Mouse (Mus musculus) activated CD4-positive, CD25-positive, alpha-beta regulatory T cell, adult 4 months (primary cell): ENCODE measurements around the gene Nr1d2. TPM values are rescaled to one million over a fixed set of nuclear protein-coding genes. Genes with fewer than 3 reads are reported as not detected.
"Not testable (repeated sequence)": the region's sequence is repeated elsewhere in the genome, so short reads cannot be mapped to it uniquely, and the experiment has no call there.

Experiments
- ATAC-seq: one replicate; pipeline ENCODE4 v1.8.0; 2017
- polyA plus RNA-seq, 2 experiments: library from polyadenylated mRNA; unstranded; fragments of 100-300 nt; shearing (Covaris generic); gene quantifications; one replicate each; pipeline ENCODE4 v1.2.1; 2017

The Nr1d2 gene
- polyA plus RNA-seq, result 10 to 100 TPM; 11.0 to 12.2 TPM

DNA sequence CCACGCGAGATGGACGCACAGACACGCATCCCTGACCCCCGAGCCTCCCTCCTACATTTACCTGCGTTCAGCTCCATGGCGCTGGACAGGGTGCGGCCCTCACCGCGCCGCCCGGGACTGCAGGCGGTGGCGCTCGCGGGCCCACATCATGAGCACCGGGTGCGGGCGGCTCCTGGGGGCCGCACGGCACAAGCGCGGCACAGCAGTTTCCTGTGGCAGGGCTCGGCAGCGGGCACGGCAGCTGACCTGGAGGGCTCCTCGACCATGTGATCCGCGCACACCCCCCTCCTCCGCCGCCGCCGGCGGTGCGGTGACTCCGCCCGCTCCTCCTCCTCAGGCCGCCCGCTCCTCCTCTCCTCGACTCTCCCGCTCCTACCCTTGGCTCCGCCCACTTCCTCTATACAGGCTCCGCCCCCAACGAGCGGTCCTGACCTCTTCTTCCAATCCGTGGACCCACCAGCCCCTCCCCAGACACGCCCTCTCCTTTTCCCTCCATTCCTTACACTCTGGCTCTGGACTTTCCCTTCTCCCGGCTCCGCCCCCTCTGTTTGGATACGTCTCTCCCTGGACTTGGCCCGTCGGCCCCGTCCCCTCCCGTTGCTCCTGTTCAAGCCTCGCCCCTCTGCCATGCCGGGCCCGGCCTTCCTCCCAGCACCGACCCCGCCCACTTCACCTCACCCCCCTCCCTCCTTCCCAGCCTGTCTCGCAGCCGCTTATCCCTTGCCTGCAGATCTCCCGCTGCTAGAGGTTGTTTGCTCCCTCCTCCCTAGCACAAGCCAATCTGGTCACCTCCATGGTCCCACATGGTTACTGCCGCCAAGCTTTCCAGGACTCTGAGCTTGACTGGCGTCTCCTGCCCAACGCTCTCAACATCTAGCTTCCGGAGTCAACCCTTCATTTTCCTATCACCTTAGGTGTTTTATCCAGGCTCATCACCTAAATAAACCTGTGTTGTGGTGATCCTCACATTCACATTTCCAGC is at the start of gene Nr1d2:
Nr1d2 (minus strand) TSS at position 378 of the 982 bp plus-strand sequence.
- ATAC-seq, result peak; percentile 70

- no peak for ATAC-seq
Observed at GRCm38 (mm10) chr14:18287391-18287790, 48.5 kb upstream of the Nr1d2 start.

- no peak for ATAC-seq
Observed at GRCm38 (mm10) chr14:18286441-18286840, 47.5 kb upstream of the Nr1d2 start.

DNA sequence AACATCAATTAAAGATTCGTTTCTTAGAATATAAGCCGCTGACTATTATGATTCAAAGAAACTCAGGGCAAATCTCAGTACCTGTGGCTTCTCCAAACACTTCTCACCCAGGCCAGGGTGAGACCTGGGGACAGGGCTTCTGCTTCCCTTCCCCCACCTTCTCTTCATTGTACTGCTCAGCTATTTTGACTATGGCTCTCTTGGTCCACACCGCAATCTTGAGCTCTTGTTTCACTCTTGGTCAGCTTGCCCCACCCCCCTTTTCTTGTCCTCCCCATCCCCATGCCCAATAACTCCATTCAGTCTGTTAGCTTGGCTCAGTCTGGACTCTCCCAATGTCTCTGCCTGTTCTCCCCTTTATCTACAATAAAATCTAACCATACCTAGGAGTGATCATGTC is 46.5 kb upstream of the Nr1d2 start:
- ATAC-seq, result no peak

- peak; percentile 61 for ATAC-seq
Observed at GRCm38 (mm10) chr14:18284581-18284980, 45.7 kb upstream of the Nr1d2 start.

DNA sequence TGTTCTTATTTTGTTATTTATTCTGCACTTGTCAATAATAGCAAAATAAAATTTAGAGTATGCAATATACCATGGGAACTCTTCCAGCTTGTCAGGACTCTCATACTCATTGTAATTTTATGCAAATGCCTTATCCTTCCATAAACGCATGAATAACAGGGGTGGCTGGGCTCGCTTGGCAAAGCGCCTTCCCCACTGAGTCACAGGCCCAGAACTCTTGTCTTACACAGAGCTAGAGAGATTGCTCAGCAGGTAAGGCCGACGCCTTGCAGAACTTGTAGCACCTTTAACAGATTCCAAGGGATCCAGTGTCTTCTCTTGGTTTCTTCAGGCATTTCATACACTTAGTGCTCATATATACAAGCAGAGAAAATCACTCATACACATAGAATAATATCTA is 41.4 kb upstream of the Nr1d2 start:
- no peak for ATAC-seq

GRCm38 (mm10) chr14:18274526-18274925 is 35.6 kb upstream of the Nr1d2 start:
- no peak for ATAC-seq

DNA sequence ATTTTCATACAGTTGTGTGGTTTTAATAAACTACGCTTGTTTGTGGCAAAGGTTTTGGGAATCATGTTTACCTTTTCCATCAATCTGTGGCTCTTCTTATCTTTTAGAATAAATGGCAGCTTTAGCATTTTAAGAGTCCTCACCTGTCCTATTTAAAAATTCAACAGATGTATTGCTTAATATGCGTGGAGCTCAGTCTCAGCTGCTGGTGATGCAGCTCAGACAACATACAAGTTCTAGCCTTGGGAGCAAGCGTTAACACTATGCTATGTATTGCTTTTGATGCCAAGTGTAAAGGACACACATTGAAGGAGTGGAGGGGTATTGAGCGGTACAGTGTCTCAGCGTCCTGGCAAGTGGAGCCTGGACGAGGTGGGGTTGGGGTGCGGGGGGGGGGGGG is 32.7 kb upstream of the Nr1d2 start:
- no peak for ATAC-seq

DNA sequence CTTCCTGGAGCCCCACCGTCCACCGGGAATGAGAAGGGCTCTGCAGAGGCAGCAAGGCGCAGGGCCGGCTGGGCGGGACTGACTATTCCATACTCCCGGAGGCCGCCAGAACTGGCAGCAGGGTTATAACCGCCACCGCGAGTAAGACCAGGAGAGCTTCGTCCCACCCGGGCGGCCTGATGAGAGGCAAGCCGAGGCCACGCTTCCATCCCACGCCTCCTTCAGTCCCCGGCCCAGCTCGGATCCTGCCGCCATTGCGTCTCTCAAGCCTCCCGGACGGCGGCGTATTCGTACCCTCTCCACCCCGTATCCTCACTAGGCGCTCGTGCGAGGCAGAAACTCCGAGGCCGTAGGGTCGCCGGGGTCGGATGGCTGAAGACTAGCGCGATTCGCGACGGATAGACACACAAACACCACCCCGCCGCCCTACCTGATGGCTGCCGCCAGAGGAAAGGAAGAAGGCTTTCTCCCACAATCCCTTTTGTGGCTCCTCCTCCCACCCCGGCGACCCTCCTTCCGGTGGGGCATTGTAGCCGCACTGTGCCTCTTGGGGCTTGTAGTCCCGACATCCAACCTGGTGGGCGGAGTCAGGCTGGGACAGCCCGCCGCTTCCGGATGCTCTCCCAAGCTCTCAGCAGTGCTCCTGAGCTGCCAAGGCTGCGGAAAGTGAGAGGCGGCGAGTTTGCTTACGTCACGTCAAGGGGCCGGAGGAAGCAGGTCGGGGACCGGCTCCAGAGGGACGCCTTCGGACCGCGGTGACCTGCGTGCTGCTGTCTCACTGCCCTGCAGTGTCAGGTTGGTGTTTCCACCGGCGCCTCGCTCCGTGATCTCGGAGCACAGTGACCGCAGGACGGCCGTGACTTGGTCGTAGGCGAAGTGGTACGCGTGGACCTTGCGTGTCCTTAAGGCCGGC is 31.9 kb upstream of the Nr1d2 start, which contains the start of the genes Nkiras1 and Rpl15:
Nkiras1 (plus strand) TSS at position 608 of the 913 bp plus-strand sequence.
Rpl15 (minus strand) TSS at position 863 of the 913 bp plus-strand sequence.
- ATAC-seq, result peak; percentile 98

GRCm38 (mm10) chr14:18269947-18270528 is 31.1 kb upstream of the Nr1d2 start:
- ATAC-seq, result not testable (repeated sequence)

DNA sequence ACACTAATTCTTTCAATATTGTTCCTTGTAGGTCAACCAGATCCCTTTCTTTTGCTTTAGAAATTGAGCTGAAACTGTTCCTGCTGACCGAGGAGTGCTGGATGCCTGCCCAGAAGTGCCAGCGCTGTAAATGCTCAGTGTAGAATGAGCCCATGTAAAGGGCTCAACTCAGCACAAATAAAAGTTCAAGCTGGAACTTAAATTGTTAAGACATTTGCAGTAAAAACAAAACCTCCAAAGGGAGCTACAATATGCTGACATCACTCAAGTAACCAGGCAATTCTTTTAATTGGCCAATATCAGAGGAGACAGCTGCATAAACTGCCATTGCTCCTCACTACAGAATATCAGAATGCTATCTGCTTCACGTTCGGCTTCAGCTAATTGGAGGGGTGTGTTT is 24.5 kb upstream of the Nr1d2 start:
- no peak for ATAC-seq

GRCm38 (mm10) chr14:18261203-18261602 is 22.3 kb upstream of the Nr1d2 start:
- no peak for ATAC-seq

DNA sequence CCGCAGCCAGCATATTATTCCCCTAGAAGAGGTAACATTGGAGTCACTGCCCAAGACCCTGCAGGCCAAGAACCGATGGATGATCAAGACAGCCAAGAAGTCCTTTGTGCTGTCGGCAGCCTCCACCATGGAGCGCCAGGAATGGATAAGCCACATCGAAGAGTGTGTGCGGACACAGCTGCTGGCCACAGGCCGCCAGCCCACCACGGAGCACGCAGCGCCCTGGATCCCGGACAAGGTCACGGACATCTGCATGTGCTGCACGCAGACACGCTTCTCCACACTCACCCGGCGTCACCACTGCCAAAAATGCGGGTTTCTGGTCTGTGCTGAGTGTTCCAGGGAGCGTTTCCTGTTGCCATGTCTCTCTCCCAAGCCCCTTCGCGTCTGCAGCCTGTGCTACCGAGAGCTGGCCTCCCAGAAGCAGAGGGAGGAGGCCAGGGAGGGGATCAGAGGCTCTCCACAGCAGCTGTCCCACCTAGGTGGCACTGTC is 3.8 kb upstream of the Nr1d2 start:
- ATAC-seq, result no peak

DNA sequence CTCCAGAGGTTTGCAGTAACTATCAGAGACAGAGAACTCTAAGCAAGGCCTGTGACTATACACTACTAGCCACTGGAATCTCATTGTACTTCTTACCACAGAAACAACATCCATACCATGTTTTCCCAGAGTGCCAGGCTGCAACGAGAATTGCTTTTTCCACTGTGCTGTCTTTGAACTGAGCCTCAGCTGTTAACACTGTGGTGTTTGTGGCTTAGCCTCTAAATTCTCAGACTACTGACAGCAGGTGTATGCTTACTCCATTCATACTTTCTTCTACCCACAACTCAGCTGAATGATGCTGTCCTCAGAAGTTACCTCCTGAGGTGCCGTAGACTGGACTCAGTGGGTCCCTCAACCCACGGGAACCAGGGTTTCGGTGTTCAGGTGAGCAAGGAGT is 2.9 kb upstream of the Nr1d2 start:
- ATAC-seq, result no peak

DNA sequence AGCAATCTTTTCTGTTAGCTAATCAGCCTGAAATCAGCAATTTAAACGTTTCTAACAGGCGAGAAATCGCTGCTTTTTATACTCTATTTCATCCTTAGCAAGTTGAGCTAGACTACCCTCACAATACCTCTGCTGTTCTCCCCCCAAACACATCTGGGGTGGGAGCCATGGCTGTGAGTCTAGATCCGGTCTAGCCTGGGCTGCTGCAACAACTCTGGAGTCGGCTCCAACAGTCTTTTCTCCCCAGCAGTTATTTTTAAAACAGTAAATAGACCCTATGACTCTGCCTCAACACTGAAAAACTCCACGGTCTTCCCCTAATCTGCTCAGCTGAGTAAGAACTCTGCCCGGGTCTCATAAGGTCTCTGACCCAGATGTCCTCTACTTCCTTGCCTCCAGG is 1.2 kb upstream of the Nr1d2 start:
- ATAC-seq, result no peak

DNA sequence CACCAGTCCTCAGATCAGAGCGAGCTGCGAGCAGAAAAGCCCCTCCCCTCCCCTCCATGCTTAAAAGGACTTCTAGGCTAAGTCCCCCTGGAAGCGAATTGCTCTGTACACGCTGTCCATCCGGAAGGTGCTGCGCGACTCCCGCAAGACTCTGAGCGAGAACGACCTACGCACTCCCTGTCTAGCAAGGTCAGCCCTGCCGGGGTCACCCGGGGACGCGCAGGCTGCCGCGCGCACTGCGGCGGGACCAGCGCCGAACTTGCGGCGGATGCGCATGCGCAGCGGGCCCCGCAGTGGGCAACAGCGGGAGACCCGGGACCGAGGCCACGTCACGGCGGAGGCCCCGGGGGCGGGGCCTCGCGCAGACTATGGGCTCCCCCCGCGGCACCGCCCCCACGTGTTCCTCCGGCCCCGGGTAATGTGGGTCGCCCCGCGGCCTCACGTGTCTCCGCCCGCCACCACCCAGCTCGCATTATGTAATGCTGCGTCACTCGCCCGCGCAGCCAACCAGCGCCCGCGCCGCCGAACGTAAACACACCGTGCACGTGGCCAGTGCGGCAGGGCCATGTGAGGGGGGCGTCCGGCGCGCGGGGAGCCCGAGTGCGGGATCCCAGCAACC is 687 bp downstream of the Nr1d2 start:
- ATAC-seq, result peak; percentile 80

GRCm38 (mm10) chr14:18237381-18237780 is 1.5 kb downstream of the Nr1d2 start:
- ATAC-seq, result no peak

DNA sequence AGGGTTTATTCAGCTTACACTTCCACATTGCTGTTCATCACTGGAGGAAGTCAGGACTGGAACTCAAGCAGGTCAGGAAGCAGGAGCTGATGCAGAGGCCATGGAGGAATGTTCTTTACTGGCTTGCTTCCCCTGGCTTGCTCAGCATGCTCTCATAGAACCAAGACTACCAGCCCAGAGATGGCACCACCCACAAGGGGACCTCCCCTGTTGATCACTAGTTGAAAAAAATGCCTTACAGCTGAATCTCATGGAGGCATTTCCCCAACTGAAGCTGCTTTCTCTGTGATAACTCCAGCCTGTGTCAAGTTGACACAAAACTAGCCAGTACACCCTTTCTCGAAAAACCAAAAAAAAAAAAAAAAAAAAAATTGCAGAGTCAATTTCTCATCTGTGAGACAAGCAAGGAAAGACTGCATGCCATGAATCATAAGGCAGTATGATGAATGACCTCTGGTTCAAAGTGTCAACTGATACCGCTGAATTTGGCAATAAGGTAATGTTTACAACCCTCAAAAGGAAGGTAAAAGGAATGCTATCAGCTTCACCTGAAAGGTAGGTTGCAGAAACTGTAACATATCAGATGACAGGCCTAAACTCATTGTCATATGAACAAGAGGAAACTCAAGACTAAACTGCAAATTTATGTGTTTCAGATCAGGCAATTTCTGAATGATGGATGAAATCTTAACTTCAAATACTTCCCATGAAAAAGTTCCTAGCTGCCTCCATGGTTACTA is 2.3 kb downstream of the Nr1d2 start:
- not testable (repeated sequence) for ATAC-seq

DNA sequence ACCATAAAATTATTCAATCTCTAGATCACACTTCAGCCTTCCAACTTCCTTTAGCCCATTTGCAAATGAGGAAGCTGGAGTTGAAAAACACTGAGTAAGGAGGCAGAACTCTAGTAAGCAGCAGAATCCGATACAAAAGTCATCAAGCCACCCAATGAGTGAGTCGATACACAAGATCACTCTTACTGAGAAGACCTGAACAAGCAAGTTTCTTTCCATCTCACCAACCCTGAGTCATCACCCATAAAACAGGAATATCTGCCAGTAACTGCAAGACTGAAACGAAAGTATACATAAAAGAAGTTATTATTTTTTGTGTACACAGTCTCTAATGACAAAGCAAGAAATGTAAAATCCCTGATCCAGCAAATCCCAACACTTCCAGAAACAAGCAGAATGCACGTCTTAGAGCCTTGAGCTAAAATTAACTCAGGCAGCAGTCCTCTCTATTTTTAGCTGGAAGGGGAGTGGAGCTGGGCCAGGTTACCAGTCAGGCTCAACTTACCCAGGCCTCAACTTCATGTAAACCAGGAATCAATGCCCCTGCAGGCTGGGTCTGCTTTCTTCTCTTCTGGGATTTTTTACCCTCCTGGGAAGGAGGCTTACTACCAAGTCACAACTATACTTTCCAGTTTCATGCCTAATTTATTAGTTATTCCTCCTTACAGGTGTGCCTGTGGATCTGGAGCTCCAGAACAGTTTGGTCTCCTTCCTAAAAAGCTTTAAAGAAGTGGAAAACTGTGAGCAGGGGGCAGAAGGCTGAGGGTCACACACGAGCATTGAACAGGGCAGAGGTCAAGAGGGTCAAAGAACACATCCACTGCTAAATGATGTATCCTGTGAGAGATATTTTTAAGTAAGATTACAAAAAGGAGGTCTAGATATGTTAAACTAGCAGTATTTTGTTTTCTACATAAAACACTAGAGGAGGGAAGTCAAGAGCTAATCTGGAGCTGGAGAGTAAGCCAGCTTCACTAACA is 4.7 kb downstream of the Nr1d2 start:
- ATAC-seq, result no peak

DNA sequence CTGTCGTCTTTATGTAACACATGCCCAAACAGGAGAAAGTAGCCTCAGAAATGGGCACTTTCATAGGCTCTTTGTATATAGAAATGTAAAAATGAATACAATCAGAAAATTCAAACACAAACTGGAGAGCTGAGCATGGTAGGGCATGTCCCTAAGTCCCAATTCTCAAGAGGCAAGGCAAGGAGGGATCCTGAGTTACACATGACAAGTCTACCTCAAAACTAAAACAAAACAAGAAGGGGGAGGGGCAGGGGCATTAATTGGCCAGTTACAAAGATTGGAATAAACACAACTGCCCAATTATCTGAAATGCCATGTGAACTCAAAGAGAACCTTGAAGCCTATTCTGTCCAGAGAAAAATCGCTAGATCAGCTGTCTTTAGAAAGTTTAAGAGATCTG is 5.9 kb downstream of the Nr1d2 start:
- no peak for ATAC-seq
